Mouse (Mus musculus) 3134 (cell line): ENCODE results near the gene Spock2.
"Not testable (repeated sequence)": the region's sequence is repeated elsewhere in the genome, so short reads cannot be mapped to it uniquely, and the experiment has no call there.

Source experiments
- DNase-seq: peaks from one replicate; pipeline ENCODE4 v3.0.0-alpha.2; 2011; ENCODE audit warnings: low spot score; ENCODE audit not compliant: insufficient read length; ENCODE audit errors: extremely low read depth

Gene Spock2

GRCm38 (mm10) chr10:60141656-60142160 lies 35.7 kb downstream of the Spock2 start:
- DNase-seq, result no peak

- not testable (repeated sequence) for DNase-seq
Observed at GRCm38 (mm10) chr10:60147510-60148047, 41.6 kb downstream of the Spock2 start.

GRCm38 (mm10) chr10:60148087-60148486 lies 42.1 kb downstream of the Spock2 start:
- no peak for DNase-seq

GRCm38 (mm10) chr10:60151107-60151663 lies 45.2 kb downstream of the Spock2 start:
- DNase-seq, result peak; percentile 25

- DNase-seq, result no peak
Observed at GRCm38 (mm10) chr10:60156016-60156415, 50.0 kb downstream of the Spock2 start.

GRCm38 (mm10) chr10:60158144-60158543 lies 52.1 kb downstream of the Spock2 start:
- no peak for DNase-seq

- DNase-seq, result not testable (repeated sequence)
Observed at GRCm38 (mm10) chr10:60161397-60161796, 55.4 kb downstream of the Spock2 start.

GRCm38 (mm10) chr10:60162184-60162972 lies 56.4 kb downstream of the Spock2 start:
- DNase-seq, result not testable (repeated sequence)

- DNase-seq, result no peak
Observed at GRCm38 (mm10) chr10:60162973-60163255, 56.9 kb downstream of the Spock2 start.

- DNase-seq, result no peak
Observed at GRCm38 (mm10) chr10:60164869-60165268, 58.9 kb downstream of the Spock2 start.

- no peak for DNase-seq
Observed at GRCm38 (mm10) chr10:60166068-60166467, 60.0 kb downstream of the Spock2 start.

- DNase-seq, result no peak
Observed at GRCm38 (mm10) chr10:60168306-60168705, 62.3 kb downstream of the Spock2 start.

- no peak for DNase-seq
Observed at GRCm38 (mm10) chr10:60168960-60169359, 62.9 kb downstream of the Spock2 start.

- no peak for DNase-seq
Observed at GRCm38 (mm10) chr10:60170326-60171089, 64.5 kb downstream of the Spock2 start.

- no peak for DNase-seq
Observed at GRCm38 (mm10) chr10:60171368-60171767, 65.3 kb downstream of the Spock2 start.

GRCm38 (mm10) chr10:60172306-60172705 lies 66.3 kb downstream of the Spock2 start:
- DNase-seq, result no peak

- DNase-seq, result peak; percentile 32
Observed at GRCm38 (mm10) chr10:60173035-60173434, 67.0 kb downstream of the Spock2 start.

GRCm38 (mm10) chr10:60174506-60174905 lies 68.5 kb downstream of the Spock2 start:
- no peak for DNase-seq

GRCm38 (mm10) chr10:60175306-60175705 lies 69.3 kb downstream of the Spock2 start:
- DNase-seq, result not testable (repeated sequence)
